Mouse (Mus musculus) splenic B cell, adult 2 months (primary cell): Measurements from ENCODE around the gene Rbm14.
"Not testable (repeated sequence)": the region's sequence is repeated elsewhere in the genome, so short reads cannot be mapped to it uniquely, and the experiment has no call there.

ENCODE experiments used
- DNase-seq: peaks from one replicate; pipeline ENCODE4 v3.0.0-alpha.2; 2011; ENCODE audit warnings: low read depth, low spot score
- H3K27me3 ChIP-seq: 2 replicates; pipeline ENCODE4 v1.6.1; 2012; ENCODE audit warnings: mild to moderate bottlenecking, low read length, moderate library complexity, mixed read lengths; ENCODE audit not compliant: control insufficient read depth, poor library complexity, insufficient read depth, severe bottlenecking
- H3K36me3 ChIP-seq: 2 replicates; pipeline ENCODE4 v1.6.1; 2012; ENCODE audit warnings: mild to moderate bottlenecking, low read length, moderate library complexity, mixed read lengths; ENCODE audit not compliant: control insufficient read depth, poor library complexity, insufficient read depth, severe bottlenecking

The Rbm14 gene

DNA sequence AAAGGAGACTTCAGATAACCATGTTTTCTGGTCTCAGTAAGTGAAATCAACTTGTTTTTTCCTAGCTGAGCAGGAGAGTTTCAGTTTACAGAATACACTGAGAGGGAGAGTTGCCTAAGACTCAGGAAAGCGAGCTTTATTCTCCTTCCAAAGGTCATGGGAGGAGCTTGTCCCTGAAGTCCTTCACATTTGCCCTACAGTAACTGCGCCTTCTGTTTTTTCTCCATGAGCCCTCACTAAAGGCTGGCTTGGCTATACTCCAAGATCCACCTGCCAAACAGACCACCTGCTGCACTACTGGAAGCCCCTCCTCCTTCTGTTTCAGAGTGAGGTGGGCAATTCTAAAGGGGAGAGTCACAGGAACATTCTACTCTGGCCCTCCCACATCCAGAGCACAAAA lies 24.7 kb upstream of the Rbm14 start:
- no peaks in the 10 kb centered on the region for H3K27me3 ChIP-seq
- no peak for DNase-seq
- no peaks in the 10 kb centered on the region for H3K36me3 ChIP-seq

DNA sequence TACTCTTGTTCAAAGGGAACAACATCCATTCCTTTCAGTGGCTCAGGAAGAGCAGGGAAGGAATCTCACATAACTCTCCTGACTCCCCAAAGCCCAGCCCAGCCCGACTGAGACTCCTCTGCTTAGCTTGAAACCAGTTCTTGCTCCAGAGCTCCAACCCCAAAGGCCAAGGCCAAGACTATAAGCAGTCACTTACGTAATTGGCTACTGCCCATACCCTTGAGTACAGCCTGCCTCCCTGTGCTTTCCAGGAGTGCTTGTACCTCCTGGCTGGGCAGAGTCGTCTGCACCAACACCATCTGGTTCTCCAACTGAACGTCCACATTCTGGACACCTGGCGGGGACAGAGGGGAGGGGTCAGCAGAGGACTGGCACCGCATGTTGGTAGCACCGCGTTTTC lies 22.5 kb upstream of the Rbm14 start:
- no peak for DNase-seq
- Histone ChIP-seq H3K36me3 (0 out of 2 replicates have a peak, but pooled peaks cover 2% of the 10 kb centered on the region), H3K27me3 (no peaks in the 10 kb centered on the region)

GRCm38 (mm10) chr19:4829156-4829555 lies 17.7 kb upstream of the Rbm14 start:
- H3K27me3 ChIP-seq, result no peaks in the 10 kb centered on the region
- peaks cover 3% of the 10 kb centered on the region; the same call in 1 of the 2 replicates for H3K36me3 ChIP-seq
- no peak for DNase-seq

DNA sequence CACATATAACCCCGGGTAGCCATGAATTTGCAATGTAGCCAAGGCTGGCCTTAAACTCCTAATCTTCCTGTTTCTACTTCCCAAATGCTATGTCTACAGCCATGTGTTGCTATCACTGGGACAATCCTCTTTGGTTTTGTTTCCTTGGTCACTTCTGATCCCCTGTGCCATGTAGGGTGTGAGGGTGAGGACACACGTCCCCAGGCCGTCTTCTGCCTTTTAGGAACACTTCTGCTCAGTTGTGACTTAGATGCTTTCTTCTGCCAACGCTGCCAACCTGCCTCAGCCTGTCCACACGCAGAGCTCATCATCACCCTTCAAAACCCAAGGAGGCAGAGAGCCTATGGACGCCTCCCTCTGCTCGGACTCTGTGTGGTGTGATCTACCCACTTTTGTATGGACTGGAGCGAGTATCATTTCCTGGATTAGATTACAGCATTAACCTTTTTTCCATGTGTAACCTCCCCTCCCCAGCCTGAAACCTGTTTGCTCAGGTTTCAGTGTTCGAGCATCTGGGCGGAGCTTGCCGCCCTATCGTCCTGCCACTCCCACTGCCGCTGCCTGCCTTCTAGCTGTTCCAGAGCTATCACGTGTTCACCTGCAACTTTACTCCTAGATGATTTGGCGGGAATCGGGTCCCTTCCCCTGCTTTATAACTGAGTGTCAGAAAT lies 17.1 kb upstream of the Rbm14 start:
- Histone ChIP-seq H3K27me3 (no peaks in the 10 kb centered on the region), H3K36me3 (peaks cover 3% of the 10 kb centered on the region; the same call in 1 of the 2 replicates)
- no peak for DNase-seq

- Histone ChIP-seq H3K36me3 (peaks cover 1% of the 10 kb centered on the region; the same call in 1 of the 2 replicates), H3K27me3 (no peaks in the 10 kb centered on the region)
- DNase-seq, result peak; percentile 11
These were observed 9.4 kb upstream of the Rbm14 start for GRCm38 (mm10) chr19:4820678-4821303.

- no peaks in the 10 kb centered on the region for H3K36me3 ChIP-seq
- no peak for DNase-seq
- no peaks in the 10 kb centered on the region for H3K27me3 ChIP-seq
These were observed 5.9 kb upstream of the Rbm14 start for GRCm38 (mm10) chr19:4817182-4817835.

- Histone ChIP-seq H3K27me3 (no peaks in the 10 kb centered on the region), H3K36me3 (no peaks in the 10 kb centered on the region)
- peak; percentile 42 for DNase-seq
These were observed 1.6 kb upstream of the Rbm14 start for GRCm38 (mm10) chr19:4813015-4813414.

GRCm38 (mm10) chr19:4812334-4812949 lies 1.0 kb upstream of the Rbm14 start:
- not testable (repeated sequence) for H3K36me3 ChIP-seq, H3K27me3 ChIP-seq
- peak; percentile 44 for DNase-seq

DNA sequence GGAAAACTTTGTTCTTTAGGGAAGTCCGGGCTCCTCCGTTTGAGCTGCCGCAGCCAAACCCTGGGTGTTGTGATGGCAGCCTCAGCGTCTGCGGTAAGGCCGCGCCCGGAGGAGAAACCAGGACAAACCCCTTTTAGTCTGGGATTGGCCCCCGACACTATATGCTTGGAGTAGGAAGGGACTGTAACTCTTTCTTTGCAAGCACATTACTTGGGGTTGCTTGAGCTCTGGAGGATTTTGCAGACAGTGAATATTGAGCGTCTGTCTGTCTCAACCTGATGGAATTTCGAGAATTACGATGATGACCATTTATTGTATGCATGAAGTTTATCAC lies 442 bp upstream of the Rbm14 start:
- Histone ChIP-seq H3K27me3 (no peaks in the 10 kb centered on the region), H3K36me3 (no peaks in the 10 kb centered on the region)
- no peak for DNase-seq

DNA sequence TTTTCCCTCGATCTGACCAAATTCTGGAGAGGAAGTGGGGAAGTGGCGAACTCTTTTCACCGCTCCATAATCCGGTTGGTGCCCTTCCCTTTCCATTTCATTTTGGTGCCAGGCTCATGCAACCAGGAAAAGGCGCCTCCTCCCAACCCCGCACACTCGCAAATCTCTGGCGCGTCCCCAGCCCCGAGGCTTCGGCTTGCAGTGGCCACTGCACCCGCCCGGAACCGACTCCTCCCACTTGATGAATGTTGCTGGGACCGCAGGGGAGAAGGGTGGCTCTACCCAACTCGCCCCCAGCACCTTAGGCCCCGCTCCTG lies 730 bp downstream of the Rbm14 start:
- no peak for DNase-seq

GRCm38 (mm10) chr19:4810309-4810708 lies 1.1 kb downstream of the Rbm14 start:
- DNase-seq, result no peak
- no peaks in the 10 kb centered on the region for H3K27me3 ChIP-seq
- no peaks in the 10 kb centered on the region for H3K36me3 ChIP-seq

More for the DNA sequence above, 730 bp downstream of the Rbm14 start:
- H3K36me3 ChIP-seq, result no peaks in the 10 kb centered on the region
- H3K27me3 ChIP-seq, result no peaks in the 10 kb centered on the region

DNA sequence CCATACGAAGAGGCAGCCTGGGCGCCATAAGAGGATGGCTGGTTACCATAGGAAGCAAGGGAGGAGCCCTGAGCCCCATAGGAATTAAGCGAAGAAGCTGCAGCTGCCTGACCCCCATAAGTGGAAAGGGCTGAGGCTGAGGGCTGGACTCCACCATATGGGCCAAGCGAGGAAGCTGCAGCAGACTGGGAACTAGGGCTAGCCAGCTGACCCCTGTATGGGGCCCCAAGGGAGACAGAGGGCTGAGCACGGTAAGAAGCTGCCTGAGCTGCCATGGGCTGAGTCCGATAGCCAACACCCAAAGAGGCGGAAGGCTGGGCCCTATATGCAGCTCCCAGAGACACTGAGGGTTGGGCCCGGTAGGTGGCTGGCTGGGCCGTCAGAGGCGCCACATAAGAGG lies 8.2 kb downstream of the Rbm14 start:
- peaks cover 15% of the 10 kb centered on the region for H3K36me3 ChIP-seq
- no peak for DNase-seq
- H3K27me3 ChIP-seq, result no peaks in the 10 kb centered on the region

- Histone ChIP-seq H3K27me3 (no peaks in the 10 kb centered on the region), H3K36me3 (peaks cover 15% of the 10 kb centered on the region)
- no peak for DNase-seq
These were observed 8.7 kb downstream of the Rbm14 start for GRCm38 (mm10) chr19:4802691-4803091.

DNA sequence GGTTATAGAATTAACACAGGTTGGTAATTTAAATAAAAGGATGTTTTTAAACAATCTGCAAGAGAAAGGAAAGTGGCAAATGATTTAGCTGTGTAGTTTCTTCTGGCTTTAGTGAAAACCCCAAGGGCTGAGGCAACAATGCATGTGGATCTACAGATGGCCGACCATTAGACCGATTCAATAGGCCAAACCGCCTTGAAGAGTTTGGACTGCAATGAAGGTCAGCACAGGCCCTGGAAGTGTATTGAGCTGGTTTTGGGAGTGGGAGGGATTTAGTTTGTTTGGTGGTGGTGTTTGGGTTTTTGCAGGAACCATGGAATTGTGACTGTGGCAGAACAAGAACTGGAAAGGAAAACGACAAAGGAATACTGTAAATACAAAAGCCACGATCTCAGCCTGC lies 12.4 kb downstream of the Rbm14 start:
- peaks cover 15% of the 10 kb centered on the region for H3K36me3 ChIP-seq
- H3K27me3 ChIP-seq, result no peaks in the 10 kb centered on the region
- DNase-seq, result no peak

DNA sequence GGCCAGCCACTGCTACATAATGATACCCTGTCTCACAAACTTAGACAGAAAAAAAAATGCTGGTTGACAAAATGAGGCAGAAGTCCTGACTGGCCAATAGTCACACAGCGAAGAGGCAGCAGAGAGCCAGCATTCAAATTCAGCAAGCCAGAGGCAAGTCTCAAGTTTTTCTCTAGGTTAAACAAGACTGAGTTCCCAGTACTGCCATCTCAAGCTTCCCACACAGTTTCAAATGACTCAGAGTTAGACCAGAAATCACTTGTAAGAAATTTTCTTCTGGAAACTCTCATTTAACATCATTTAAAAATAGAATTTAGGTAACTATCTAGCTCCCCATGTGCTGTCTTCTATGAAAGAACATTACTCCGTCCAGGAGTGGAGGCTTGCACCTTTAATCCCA lies 13.6 kb downstream of the Rbm14 start:
- peaks cover 10% of the 10 kb centered on the region; the same call in 1 of the 2 replicates for H3K36me3 ChIP-seq
- H3K27me3 ChIP-seq, result no peaks in the 10 kb centered on the region
- DNase-seq, result no peak
